Mouse (Mus musculus): ENCODE measurements around the gene B430306N03Rik.
"Not testable (repeated sequence)": the region's sequence is repeated elsewhere in the genome, so short reads cannot be mapped to it uniquely, and the experiment has no call there.

The B430306N03Rik gene

GRCm38 (mm10) chr17:48315905-48316579 lies at the start of gene B430306N03Rik:
B430306N03Rik (plus strand) TSS chr17:48316141.
- DNase-seq (ENCODE audit: low spot score in 2 of 2) = not testable (repeated sequence)

- DNase-seq (ENCODE audit: low spot score in 2 of 2) = no peak
Measured at GRCm38 (mm10) chr17:48266610-48267304, 49.2 kb upstream of the B430306N03Rik start.

- no peak for DNase-seq (ENCODE audit: low spot score in 2 of 2)
Measured at GRCm38 (mm10) chr17:48267591-48267990, 48.4 kb upstream of the B430306N03Rik start.

GRCm38 (mm10) chr17:48268276-48268675 lies 47.7 kb upstream of the B430306N03Rik start:
- no peak for DNase-seq (ENCODE audit: low spot score in 2 of 2)

GRCm38 (mm10) chr17:48269833-48270232 lies 46.1 kb upstream of the B430306N03Rik start:
- DNase-seq (ENCODE audit: low spot score in 2 of 2) = no peak

GRCm38 (mm10) chr17:48272158-48272557 lies 43.8 kb upstream of the B430306N03Rik start:
- DNase-seq (ENCODE audit: low spot score in 2 of 2) = no peak

GRCm38 (mm10) chr17:48272598-48272997 lies 43.3 kb upstream of the B430306N03Rik start:
- no peak for DNase-seq (ENCODE audit: low spot score in 2 of 2)

GRCm38 (mm10) chr17:48274098-48274497 lies 41.8 kb upstream of the B430306N03Rik start:
- no peak for DNase-seq (ENCODE audit: low spot score in 2 of 2)

- peak; percentile 46 to 87 for DNase-seq (ENCODE audit: low spot score in 2 of 2)
Measured at GRCm38 (mm10) chr17:48274885-48275284, 41.1 kb upstream of the B430306N03Rik start.

- no peak for DNase-seq (ENCODE audit: low spot score in 2 of 2)
Measured at GRCm38 (mm10) chr17:48275736-48276135, 40.2 kb upstream of the B430306N03Rik start.

- DNase-seq (ENCODE audit: low spot score in 2 of 2) = no peak
Measured at GRCm38 (mm10) chr17:48278381-48278780, 37.6 kb upstream of the B430306N03Rik start.

- DNase-seq (ENCODE audit: low spot score in 2 of 2) = no peak
Measured at GRCm38 (mm10) chr17:48279002-48279401, 36.9 kb upstream of the B430306N03Rik start.

- no peak for DNase-seq (ENCODE audit: low spot score in 2 of 2)
Measured at GRCm38 (mm10) chr17:48280943-48281738, 34.8 kb upstream of the B430306N03Rik start.

- peak in 1 of 2 experiments; percentile 18 for DNase-seq (ENCODE audit: low spot score in 2 of 2)
Measured at GRCm38 (mm10) chr17:48281739-48282085, 34.2 kb upstream of the B430306N03Rik start.

- no peak for DNase-seq (ENCODE audit: low spot score in 2 of 2)
Measured at GRCm38 (mm10) chr17:48286765-48287164, 29.2 kb upstream of the B430306N03Rik start.

- peak in 1 of 2 experiments; percentile 49 for DNase-seq (ENCODE audit: low spot score in 2 of 2)
Measured at GRCm38 (mm10) chr17:48287276-48287675, 28.7 kb upstream of the B430306N03Rik start.

GRCm38 (mm10) chr17:48293500-48294194 lies 22.3 kb upstream of the B430306N03Rik start:
- no peak for DNase-seq (ENCODE audit: low spot score in 2 of 2)

GRCm38 (mm10) chr17:48299203-48299602 lies 16.7 kb upstream of the B430306N03Rik start, which contains the start of gene Treml2:
Treml2 (plus strand) TSS chr17:48299498.
- peak in 1 of 2 experiments; percentile 23 for DNase-seq (ENCODE audit: low spot score in 2 of 2)

GRCm38 (mm10) chr17:48299756-48300155 lies 16.2 kb upstream of the B430306N03Rik start:
- no peak for DNase-seq (ENCODE audit: low spot score in 2 of 2)

GRCm38 (mm10) chr17:48300199-48300598 lies 15.7 kb upstream of the B430306N03Rik start:
- DNase-seq (ENCODE audit: low spot score in 2 of 2) = peak; percentile 68 to 72

GRCm38 (mm10) chr17:48300861-48301260 lies 15.1 kb upstream of the B430306N03Rik start:
- peak; percentile 63 to 69 for DNase-seq (ENCODE audit: low spot score in 2 of 2)

GRCm38 (mm10) chr17:48301792-48302191 lies 14.1 kb upstream of the B430306N03Rik start:
- DNase-seq (ENCODE audit: low spot score in 2 of 2) = no peak

All from thymus, postnatal 10 days (tissue).